Mouse (Mus musculus) hindlimb bud, embryonic 11.5 days (tissue): ENCODE results near the gene Plcz1.

ENCODE experiments used
- DNase-seq: peaks from one replicate; pipeline ENCODE4 v3.0.0-alpha.2; 2012; ENCODE audit warnings: low read depth, low spot score; ENCODE audit errors: extremely low spot score

Gene Plcz1

DNA sequence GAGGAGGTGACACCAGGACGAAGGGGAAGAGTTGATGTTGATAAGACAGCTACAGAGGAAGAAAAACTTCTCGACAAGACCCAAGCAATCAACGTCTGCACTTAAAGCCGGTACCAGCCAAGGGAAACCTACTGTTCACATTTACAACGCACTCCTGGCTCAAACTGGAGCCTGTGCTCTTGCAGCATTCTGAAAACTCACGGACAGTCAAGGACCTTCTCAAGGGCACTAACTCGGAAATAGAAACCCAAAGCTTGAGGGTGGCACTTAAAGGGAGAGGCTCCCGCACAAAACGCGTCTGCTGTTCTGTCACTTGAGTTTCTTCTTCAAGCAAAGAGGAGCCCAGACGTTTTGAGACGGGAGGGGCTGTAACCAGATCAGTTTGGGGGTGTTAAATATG lies 87.7 kb downstream of the Plcz1 start:
- DNase-seq, result no peak

DNA sequence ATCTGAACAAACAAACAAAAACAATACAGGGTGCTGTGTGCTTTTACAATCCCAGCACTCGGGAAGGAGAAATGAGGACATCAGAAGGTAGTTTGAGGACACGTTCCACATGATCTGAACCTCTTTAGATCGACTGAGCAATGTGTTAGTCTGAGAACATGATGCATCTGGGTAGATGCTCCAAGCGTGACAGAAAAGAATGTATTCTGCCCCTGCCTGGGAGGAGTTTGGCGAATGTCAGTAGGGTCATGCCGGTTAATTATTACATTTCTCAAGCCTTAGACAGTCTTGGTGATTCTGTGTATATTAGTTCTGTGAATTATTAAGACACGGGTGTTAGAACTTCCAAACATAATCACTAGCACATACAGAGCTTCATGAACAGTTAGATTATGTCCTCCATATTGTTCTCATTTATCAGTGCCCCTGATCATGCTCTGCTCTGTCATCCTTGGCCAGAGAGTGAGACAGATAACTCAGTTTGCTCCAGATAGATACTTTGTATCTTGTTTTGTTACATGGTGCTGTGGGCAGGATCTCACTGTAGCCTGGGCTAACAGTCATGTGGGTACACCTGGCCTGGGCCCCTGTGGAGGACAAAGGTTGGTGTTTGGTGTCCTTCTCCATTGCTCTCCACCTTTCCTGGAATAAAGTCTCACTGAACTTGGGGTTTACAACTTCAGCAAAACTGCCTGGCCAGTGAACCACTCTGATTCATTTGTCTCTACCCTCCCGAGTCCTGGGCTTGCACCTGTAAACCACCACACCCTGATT lies 94.0 kb downstream of the Plcz1 start:
- DNase-seq, result no peak
